In genomic region chr9:97817116-97817515, GRCm38 (mm10) we compare ENCODE assay signal across 20 mouse cellular contexts.
DNase-seq lines count a peak whose midpoint lies in the region; ATAC-seq lines count a peak whose summit lies in the region.
"Had no signal": no experiment of that assay in that cellular context is flagged by ENCODE, and none has a peak within 500 bp of the region (broad histone marks: within the 10 kb centered on the region; RNA-seq: fewer than 3 reads in every experiment).

No protein-coding gene starts in this region.

- peak; percentile 7 for DNase-seq in embryonic facial prominence, embryonic 11.5 days (ENCODE audit: low spot score)
- no peak for DNase-seq in embryonic facial prominence, embryonic 10.5 days (ENCODE audit: low spot score)
- DNase-seq in 416B (ENCODE audit: low read depth) = peak; percentile 1
- no peak for DNase-seq in kidney, postnatal 10 days
- no peak for DNase-seq in adrenal gland, postnatal 14 days
- DNase-seq: adrenal gland, postnatal 25 days; cerebellum, adult 2 months; cerebellum, postnatal 10 days; embryo, embryonic 11 days; gastrocnemius, postnatal 14 days; heart, postnatal 14 days had no signal

- no peak for ATAC-seq in embryonic facial prominence, embryonic 11.5 days (replicated peaks; ENCODE audit: insufficient number of reproducible peaks, low FRiP score, low TSS enrichment, low read depth)
- ATAC-seq in embryonic facial prominence, embryonic 15.5 days (ENCODE audit: insufficient number of reproducible peaks, low FRiP score, low TSS enrichment, low read depth) = 0 out of 2 replicates have a peak, but pooled peaks have one; percentile 54
- ATAC-seq in limb, embryonic 15.5 days (ENCODE audit: insufficient number of reproducible peaks, low FRiP score, low TSS enrichment, low read depth) = no peak
- ATAC-seq: activated CD4-positive, CD25-positive, alpha-beta regulatory T cell, adult 4 months; forebrain, embryonic 15.5 days; intestine, embryonic 16.5 days; Patski had no signal

- H3K27me3 ChIP-seq in embryonic facial prominence, embryonic 11.5 days (ENCODE audit: control insufficient read depth, insufficient read depth, low read length) = no peaks in the 10 kb centered on the region; the same call in 1 of the 2 replicates
- no peaks in the 10 kb centered on the region for H3K27me3 ChIP-seq in embryonic facial prominence, embryonic 10.5 days (replicated peaks; ENCODE audit: low read depth, poor library complexity, severe bottlenecking)
- no peaks in the 10 kb centered on the region for H3K27me3 ChIP-seq in embryonic facial prominence, embryonic 15.5 days
- no peaks in the 10 kb centered on the region for H3K27me3 ChIP-seq in limb, embryonic 15.5 days
- H3K27me3 ChIP-seq: embryonic facial prominence, embryonic 13.5 days; forebrain, embryonic 15.5 days; heart, embryonic 15.5 days; hindbrain, embryonic 15.5 days; Patski had no signal

- H3K27ac ChIP-seq in embryonic facial prominence, embryonic 11.5 days (replicated peaks; ENCODE audit: low read depth, low read length) = no peak overlapping the region
- H3K27ac ChIP-seq in embryonic facial prominence, embryonic 10.5 days (replicated peaks) = no peak overlapping the region
- H3K27ac ChIP-seq in embryonic facial prominence, embryonic 15.5 days (replicated peaks) = no peak overlapping the region
- peak overlapping the region; percentile 22; the same call in 1 of the 2 replicates for H3K27ac ChIP-seq in limb, embryonic 15.5 days
- H3K27ac ChIP-seq: embryonic facial prominence, embryonic 13.5 days; forebrain, embryonic 15.5 days; heart, embryonic 15.5 days; hindbrain, embryonic 15.5 days had no signal

- H3K36me3 ChIP-seq in embryonic facial prominence, embryonic 11.5 days (replicated peaks; ENCODE audit: control insufficient read depth, insufficient read depth, low read depth, low read length) = no peaks in the 10 kb centered on the region
- H3K36me3 ChIP-seq in embryonic facial prominence, embryonic 10.5 days (replicated peaks) = no peaks in the 10 kb centered on the region
- H3K36me3 ChIP-seq in embryonic facial prominence, embryonic 15.5 days = no peaks in the 10 kb centered on the region
- H3K36me3 ChIP-seq in limb, embryonic 15.5 days = no peaks in the 10 kb centered on the region
- H3K36me3 ChIP-seq: embryonic facial prominence, embryonic 13.5 days; forebrain, embryonic 15.5 days; heart, embryonic 15.5 days; hindbrain, embryonic 15.5 days had no signal

- no peak overlapping the region for H3K9ac ChIP-seq in embryonic facial prominence, embryonic 11.5 days (replicated peaks; ENCODE audit: low read length)
- H3K9ac ChIP-seq in embryonic facial prominence, embryonic 15.5 days = no peak overlapping the region
- H3K9ac ChIP-seq in limb, embryonic 15.5 days = no peak overlapping the region
- H3K9ac ChIP-seq: embryonic facial prominence, embryonic 13.5 days; forebrain, embryonic 15.5 days; heart, embryonic 15.5 days; hindbrain, embryonic 15.5 days had no signal

- no peaks in the 10 kb centered on the region for H3K9me3 ChIP-seq in embryonic facial prominence, embryonic 11.5 days (replicated peaks; ENCODE audit: control insufficient read depth, low read length)
- no peaks in the 10 kb centered on the region for H3K9me3 ChIP-seq in embryonic facial prominence, embryonic 10.5 days
- no peaks in the 10 kb centered on the region for H3K9me3 ChIP-seq in embryonic facial prominence, embryonic 15.5 days (replicated peaks)
- H3K9me3 ChIP-seq in limb, embryonic 15.5 days = no peaks in the 10 kb centered on the region
- H3K9me3 ChIP-seq: embryonic facial prominence, embryonic 13.5 days; forebrain, embryonic 15.5 days; heart, embryonic 15.5 days; hindbrain, embryonic 15.5 days had no signal

- H3K4me3 ChIP-seq in embryonic facial prominence, embryonic 11.5 days (ENCODE audit: low read depth, low read length) = no peak overlapping the region
- H3K4me3 ChIP-seq in embryonic facial prominence, embryonic 10.5 days = no peak overlapping the region
- no peak overlapping the region for H3K4me3 ChIP-seq in embryonic facial prominence, embryonic 15.5 days (replicated peaks)
- no peak overlapping the region for H3K4me3 ChIP-seq in limb, embryonic 15.5 days
- H3K4me3 ChIP-seq: embryonic facial prominence, embryonic 13.5 days; forebrain, embryonic 15.5 days; heart, embryonic 15.5 days; hindbrain, embryonic 15.5 days had no signal

- H3K4me1 ChIP-seq in embryonic facial prominence, embryonic 11.5 days (ENCODE audit: control insufficient read depth, insufficient read depth, low read length) = no peaks in the 10 kb centered on the region
- no peaks in the 10 kb centered on the region for H3K4me1 ChIP-seq in embryonic facial prominence, embryonic 10.5 days
- H3K4me1 ChIP-seq in embryonic facial prominence, embryonic 15.5 days = no peaks in the 10 kb centered on the region
- H3K4me1 ChIP-seq in limb, embryonic 15.5 days = 0 out of 2 replicates have a peak, but pooled peaks cover 6% of the 10 kb centered on the region
- H3K4me1 ChIP-seq: embryonic facial prominence, embryonic 13.5 days; forebrain, embryonic 15.5 days; hindbrain, embryonic 15.5 days had no signal

- 77% methylated on average over 4 of the region's 4 CpGs for WGBS in embryonic facial prominence, embryonic 11.5 days
- WGBS in embryonic facial prominence, embryonic 10.5 days = 84% methylated on average over 4 of the region's 4 CpGs
- 49% methylated on average over 4 of the region's 4 CpGs for WGBS in embryonic facial prominence, embryonic 15.5 days
- 40% methylated on average over 4 of the region's 4 CpGs for WGBS in limb, embryonic 15.5 days

- H3K4me2 ChIP-seq in embryonic facial prominence, embryonic 11.5 days (ENCODE audit: low read depth, low read length) = no peak overlapping the region
- no peak overlapping the region for H3K4me2 ChIP-seq in embryonic facial prominence, embryonic 15.5 days (replicated peaks)
- no peak overlapping the region for H3K4me2 ChIP-seq in limb, embryonic 15.5 days
- H3K4me2 ChIP-seq: embryonic facial prominence, embryonic 13.5 days; forebrain, embryonic 15.5 days; heart, embryonic 15.5 days; hindbrain, embryonic 15.5 days had no signal

Comparison
In these comparisons a context has a peak if more than half of its experiments do, and no peak if none do; other contexts are left out.
1. DNase-seq: peak in embryonic facial prominence, embryonic 11.5 days (single experiment) and 416B (single experiment); none in embryonic facial prominence, embryonic 10.5 days (single experiment), kidney, postnatal 10 days (single experiment) and adrenal gland, postnatal 14 days (single experiment).